Mouse (Mus musculus): Measurements from ENCODE around the gene Gm3558. TPM values are rescaled to one million over a fixed set of nuclear protein-coding genes. Genes with fewer than 3 reads are reported as not detected.
"Not testable (repeated sequence)": the region's sequence is repeated elsewhere in the genome, so short reads cannot be mapped to it uniquely, and the experiment has no call there.

Gene Gm3558
- 4.2 and 4.4 TPM in 2 replicates for polyA plus RNA-seq (2015; fragmentation: Nextera tagmentation; extraction: Ambion mirVana)

- not testable (repeated sequence) for ATAC-seq (ENCODE audit: low read depth); H3K36me3 ChIP-seq; H3K4me1 ChIP-seq (replicated peaks); H3K9me3 ChIP-seq; H3K27ac ChIP-seq (replicated peaks); H3K27me3 ChIP-seq
- Histone ChIP-seq H3K4me3 (peak within 1 kb of the TSS; percentile 50), H3K9ac (peak within 1 kb of the TSS; percentile 71), H3K4me2 (peak within 1 kb of the TSS; percentile 65)
- WGBS, result 0% methylated on average over 1 of the region's 34 CpGs
Measured at GRCm38 (mm10) chr14:7568382-7568781, at the start of gene Gm3558. Gene Gm3558 (minus strand): TSS chr14:7568566.

GRCm38 (mm10) chr14:7595492-7595891 is 27.1 kb upstream of the Gm3558 start, which contains the start of gene Gm10338:
Gene Gm10338 (minus strand): TSS chr14:7595592.
- not testable (repeated sequence) for H3K9me3 ChIP-seq; ATAC-seq (ENCODE audit: low read depth); H3K4me3 ChIP-seq; H3K27ac ChIP-seq (replicated peaks); H3K4me2 ChIP-seq; H3K27me3 ChIP-seq; H3K4me1 ChIP-seq (replicated peaks); H3K9ac ChIP-seq; H3K36me3 ChIP-seq
- no CpG with 5 or more reads among the region's 2 CpGs for WGBS

GRCm38 (mm10) chr14:7567890-7568289 is 476 bp downstream of the Gm3558 start:
- H3K36me3 ChIP-seq; ATAC-seq (ENCODE audit: low read depth); H3K9me3 ChIP-seq; H3K27ac ChIP-seq (replicated peaks); H3K27me3 ChIP-seq; H3K4me1 ChIP-seq (replicated peaks): not testable (repeated sequence)
- H3K4me2 ChIP-seq, result peak overlapping the region; percentile 65
- H3K4me3 ChIP-seq, result peak overlapping the region; percentile 50
- under 1% methylated on average over 19 of the region's 27 CpGs for WGBS
- H3K9ac ChIP-seq, result peak overlapping the region; percentile 71

- H3K27ac ChIP-seq (replicated peaks); ATAC-seq (ENCODE audit: low read depth); H3K4me2 ChIP-seq; H3K4me1 ChIP-seq (replicated peaks); H3K4me3 ChIP-seq; H3K36me3 ChIP-seq; H3K9me3 ChIP-seq; H3K9ac ChIP-seq; H3K27me3 ChIP-seq: not testable (repeated sequence)
- 0% methylated on average over 5 of the region's 9 CpGs for WGBS
Measured at GRCm38 (mm10) chr14:7567266-7567665, 1.1 kb downstream of the Gm3558 start.

Other genes with a start within 250 kb of the Gm3558 start
- gene Gm5797, start 236.2 kb downstream of the Gm3558 start, polyA plus RNA-seq (2015; fragmentation: Nextera tagmentation; extraction: Ambion mirVana), result not detected in 2 replicates
- not detected in 2 replicates for gene Gm8374, start 203.4 kb downstream of the Gm3558 start, polyA plus RNA-seq (2015; fragmentation: Nextera tagmentation; extraction: Ambion mirVana)
- gene Gm3755, start 117.6 kb downstream of the Gm3558 start, polyA plus RNA-seq (2015; fragmentation: Nextera tagmentation; extraction: Ambion mirVana), result not detected in 2 replicates
- gene Gm3752, start 84.8 kb downstream of the Gm3558 start, polyA plus RNA-seq (2015; fragmentation: Nextera tagmentation; extraction: Ambion mirVana), result 7.0 and 9.4 TPM in 2 replicates
- not detected in 2 replicates for gene Gm10338, start 27.0 kb upstream of the Gm3558 start, polyA plus RNA-seq (2015; fragmentation: Nextera tagmentation; extraction: Ambion mirVana)
- gene Gm10128, start 75.4 kb upstream of the Gm3558 start, polyA plus RNA-seq (2015; fragmentation: Nextera tagmentation; extraction: Ambion mirVana), result not detected in 2 replicates
- gene Gm26661, start 223.0 kb upstream of the Gm3558 start, polyA plus RNA-seq (2015; fragmentation: Nextera tagmentation; extraction: Ambion mirVana), result not detected in 2 replicates
- gene Flnb, start 249.4 kb upstream of the Gm3558 start, polyA plus RNA-seq (2015; fragmentation: Nextera tagmentation; extraction: Ambion mirVana), result 8.2 and 10.7 TPM in 2 replicates